In genomic region chr1:126738291-126738640, GRCm38 (mm10) we compare ENCODE assay signal across 8 mouse cellular contexts.
DNase-seq lines count a peak whose midpoint lies in the region; ATAC-seq lines count a peak whose summit lies in the region.

No protein-coding gene starts in this region.

- peak overlapping the region; percentile 80 for H3K4me3 ChIP-seq in megakaryocyte, embryonic 14.5 days (replicated peaks)
- H3K4me3 ChIP-seq in limb, embryonic 13.5 days, result peak overlapping the region; percentile 38

- no peak overlapping the region for H3K27ac ChIP-seq in limb, embryonic 13.5 days

- H3K9ac ChIP-seq in limb, embryonic 13.5 days, result peak overlapping the region; percentile 58

- peak; percentile 2 to 3 for DNase-seq in cerebellum, adult 18-20 months
- DNase-seq in cerebellum, adult 11-12 months, result no peak
- peak; percentile 72 for DNase-seq in retina, embryonic 14.5 days (ENCODE audit: low spot score)
- DNase-seq in adrenal gland, adult 2 months, result no peak
- no peak for DNase-seq in left cerebral cortex, adult 8-10 months (ENCODE audit: low spot score in 2 of 2)

- 0 out of 2 replicates have a peak, but pooled peaks cover 3% of the 10 kb centered on the region for H3K4me1 ChIP-seq in megakaryocyte, embryonic 14.5 days
- peaks cover 25% of the 10 kb centered on the region for H3K4me1 ChIP-seq in limb, embryonic 13.5 days

- H3K9me3 ChIP-seq in megakaryocyte, embryonic 14.5 days, result no peaks in the 10 kb centered on the region
- no peaks in the 10 kb centered on the region for H3K9me3 ChIP-seq in limb, embryonic 13.5 days

- no peaks in the 10 kb centered on the region for H3K36me3 ChIP-seq in megakaryocyte, embryonic 14.5 days (replicated peaks; ENCODE audit: low read length)
- H3K36me3 ChIP-seq in limb, embryonic 13.5 days, result no peaks in the 10 kb centered on the region

- ATAC-seq in megakaryocyte, adult 5-6 weeks (ENCODE audit: poor library complexity, severe bottlenecking), result no peak
- ATAC-seq in limb, embryonic 13.5 days (ENCODE audit: low FRiP score, low read depth), result no peak

- peak overlapping the region; percentile 69 for H3K4me2 ChIP-seq in limb, embryonic 13.5 days (replicated peaks)

- H3K27me3 ChIP-seq in megakaryocyte, embryonic 14.5 days (replicated peaks), result peaks cover 23% of the 10 kb centered on the region
- H3K27me3 ChIP-seq in limb, embryonic 13.5 days, result peaks cover 18% of the 10 kb centered on the region; the same call in 1 of the 2 replicates

- WGBS in limb, embryonic 13.5 days, result 3% methylated on average over 12 of the region's 12 CpGs

Comparison
In these comparisons a context has a peak if more than half of its experiments do, and no peak if none do; other contexts are left out.
1. DNase-seq: peak in cerebellum, adult 18-20 months (2 of 2) and retina, embryonic 14.5 days (single experiment); none in cerebellum, adult 11-12 months (single experiment), adrenal gland, adult 2 months (single experiment) and left cerebral cortex, adult 8-10 months (0 of 2).